Mouse (Mus musculus) thymus, adult 2 months (tissue): Measurements from ENCODE around the gene Negr1. TPM values are rescaled to one million over a fixed set of nuclear protein-coding genes. Genes with fewer than 3 reads are reported as not detected.

Experiments used
- DNase-seq: peaks from one replicate; pipeline ENCODE4 v3.0.0; 2021
- H3K27ac ChIP-seq: fragments of 200-500 bp; 2 replicates; pipeline ENCODE4 v1.5.1; 2012; ENCODE audit warnings: low read length, control low read depth; ENCODE audit not compliant: control insufficient read depth, insufficient read depth
- H3K27me3 ChIP-seq: fragments of 200-500 bp; 2 replicates; pipeline ENCODE4 v1.6.1; 2012; ENCODE audit warnings: mild to moderate bottlenecking, low read length, moderate library complexity, mixed read lengths; ENCODE audit not compliant: control insufficient read depth, insufficient read depth
- H3K36me3 ChIP-seq: fragments of 200-500 bp; 2 replicates; pipeline ENCODE4 v1.6.1; 2012; ENCODE audit warnings: mild to moderate bottlenecking, low read length, moderate library complexity; ENCODE audit not compliant: control insufficient read depth, insufficient read depth
- H3K4me1 ChIP-seq: fragments of 200-500 bp; replicated peaks from 2 replicates; pipeline ENCODE4 v1.6.1; 2012; ENCODE audit warnings: low read length; ENCODE audit not compliant: control insufficient read depth, insufficient read depth
- H3K4me3 ChIP-seq: fragments of 200-500 bp; 2 replicates; pipeline ENCODE4 v1.5.1; 2012; ENCODE audit warnings: mild to moderate bottlenecking, low read length, control low read depth, moderate library complexity; ENCODE audit not compliant: control insufficient read depth, insufficient read depth
- CTCF ChIP-seq: fragments of 200-500 bp; IDR thresholded peaks from 2 replicates; pipeline ENCODE4 v1.5.1; 2012; ENCODE audit warnings: mild to moderate bottlenecking, control low read depth, low read length, moderate library complexity, borderline replicate concordance; ENCODE audit not compliant: control insufficient read depth, poor library complexity, insufficient read depth; ENCODE audit errors: extremely low read depth
- POLR2A ChIP-seq: fragments of 200-500 bp; IDR thresholded peaks from 2 replicates; pipeline ENCODE4 v1.6.1; 2012; ENCODE audit warnings: mild to moderate bottlenecking, low read length, control low read depth, moderate library complexity; ENCODE audit not compliant: control insufficient read depth, poor library complexity, insufficient read depth; ENCODE audit errors: extremely low read depth
- WGBS: fragments of 180-500 bp; shearing (Covaris S2); methylation state at CpG from one replicate; pipeline ENCODE4 v1.1.7; 2018; 5-methylcytosine and 5-hydroxymethylcytosine counted together
- polyA plus RNA-seq: library from polyadenylated mRNA; depleted of rRNA; stranded (reverse); fragments of >200 nt; gene quantifications from 2 replicates; pipeline ENCODE4 v1.2.3, GENCODE M21; 2012

The Negr1 gene
- polyA plus RNA-seq, 1 experiment, result 0.67 TPM

GRCm38 (mm10) chr3:157188939-157189725, 627.5 kb downstream of the Negr1 start:
- Histone ChIP-seq H3K27me3 (no peaks in the 10 kb centered on the region), H3K27ac (no peak overlapping the region), H3K4me1 (no peaks in the 10 kb centered on the region), H3K36me3 (no peaks in the 10 kb centered on the region), H3K4me3 (no peak overlapping the region)
- no peak for TF ChIP-seq CTCF
- no peak for TF ChIP-seq POLR2A
- DNase-seq, result no peak
- WGBS, result 85% methylated on average over 8 of the region's 8 CpGs

- Histone ChIP-seq H3K27me3 (no peaks in the 10 kb centered on the region), H3K27ac (no peak overlapping the region), H3K4me1 (no peaks in the 10 kb centered on the region), H3K36me3 (no peaks in the 10 kb centered on the region), H3K4me3 (no peak overlapping the region)
- no peak for DNase-seq
- 87% methylated on average over 4 of the region's 4 CpGs for WGBS
- TF ChIP-seq CTCF, result no peak
- no peak for TF ChIP-seq POLR2A
Measured at GRCm38 (mm10) chr3:157189834-157190233, 628.2 kb downstream of the Negr1 start.

- Histone ChIP-seq H3K4me3 (no peak overlapping the region), H3K36me3 (no peaks in the 10 kb centered on the region), H3K4me1 (no peaks in the 10 kb centered on the region), H3K27me3 (no peaks in the 10 kb centered on the region), H3K27ac (no peak overlapping the region)
- WGBS, result 67% methylated on average over 3 of the region's 3 CpGs
- DNase-seq, result no peak
- no peak for TF ChIP-seq CTCF
- no peak for TF ChIP-seq POLR2A
Measured at GRCm38 (mm10) chr3:157190551-157190950, 629.0 kb downstream of the Negr1 start.

GRCm38 (mm10) chr3:157192021-157192420, 630.4 kb downstream of the Negr1 start:
- H3K4me3 ChIP-seq, result no peak overlapping the region
- TF ChIP-seq CTCF (no peak), POLR2A (no peak)
- H3K4me1 ChIP-seq, result no peaks in the 10 kb centered on the region
- H3K27me3 ChIP-seq, result no peaks in the 10 kb centered on the region
- 88% methylated on average over 3 of the region's 3 CpGs for whole genome bisulfite sequencing
- no peaks in the 10 kb centered on the region for H3K36me3 ChIP-seq
- no peak for DNase-seq
- H3K27ac ChIP-seq, result no peak overlapping the region

- Histone ChIP-seq H3K4me1 (no peaks in the 10 kb centered on the region), H3K4me3 (no peak overlapping the region), H3K27me3 (no peaks in the 10 kb centered on the region), H3K27ac (no peak overlapping the region), H3K36me3 (no peaks in the 10 kb centered on the region)
- WGBS, result 92% methylated on average over 3 of the region's 3 CpGs
- TF ChIP-seq POLR2A (no peak), CTCF (no peak)
- DNase-seq, result no peak
Measured at GRCm38 (mm10) chr3:157193141-157193540, 631.5 kb downstream of the Negr1 start.

- DNase-seq, result no peak
- H3K36me3 ChIP-seq, result no peaks in the 10 kb centered on the region
- H3K4me3 ChIP-seq, result no peak overlapping the region
- H3K27ac ChIP-seq, result no peak overlapping the region
- H3K4me1 ChIP-seq, result no peaks in the 10 kb centered on the region
- H3K27me3 ChIP-seq, result no peaks in the 10 kb centered on the region
- WGBS, result 86% methylated on average over 4 of the region's 4 CpGs
- TF ChIP-seq CTCF (no peak), POLR2A (no peak)
Measured at GRCm38 (mm10) chr3:157198659-157199058, 637.1 kb downstream of the Negr1 start.
